Mouse (Mus musculus): ENCODE measurements at regions not wholly inside any gene's neighbourhood (a gene's known extent, or its start where the extent isn't known, plus 50 kb on each side); places are given as distances from the start of the nearest gene placed in this dataset.

DNA sequence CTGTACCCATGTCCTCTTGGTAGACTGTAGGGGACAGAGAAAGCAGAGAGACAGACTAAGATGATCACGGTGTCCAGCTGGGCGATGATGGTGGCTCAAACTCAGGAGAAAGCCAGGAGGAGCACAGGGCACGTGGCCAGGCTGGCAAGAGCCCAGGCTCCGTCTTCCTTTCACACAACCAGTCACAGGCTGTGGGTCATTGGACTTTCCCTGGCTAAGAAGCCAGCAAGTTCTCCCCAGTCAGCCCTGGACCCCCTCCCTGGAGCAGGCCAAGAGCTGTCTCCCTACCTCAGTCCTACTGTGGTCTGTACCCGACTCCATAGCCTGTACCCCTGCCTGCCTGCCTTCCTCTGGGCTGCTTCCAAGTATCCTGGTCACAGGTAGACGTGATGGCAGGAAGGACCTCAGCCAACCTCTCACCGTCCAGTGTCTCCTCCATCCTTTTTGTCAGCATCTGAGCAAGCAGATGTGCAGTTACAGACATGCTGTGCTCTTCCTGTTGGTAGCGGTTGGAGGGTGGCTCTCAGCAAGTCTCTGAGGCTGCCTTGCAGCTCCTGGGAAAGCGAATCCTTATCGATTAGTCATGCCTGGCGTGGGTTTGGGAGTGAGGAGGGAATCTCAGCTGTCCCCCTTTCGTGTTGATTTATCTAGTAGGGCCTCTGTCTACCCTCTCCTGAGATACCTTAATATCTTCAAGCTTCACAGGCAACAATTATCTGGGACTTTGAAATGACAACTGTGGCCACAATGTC, 63.4 kb upstream of the Tmem189 start:
- peak; percentile 20 for DNase-seq

- no peak for DNase-seq
These were observed 62.0 kb upstream of the Tmem189 start for GRCm38 (mm10) chr2:167751585-167751984.

GRCm38 (mm10) chr2:167748297-167748696, 58.7 kb upstream of the Tmem189 start:
- no peak for DNase-seq

- peak; percentile 18 for DNase-seq
These were observed 57.7 kb upstream of the Tmem189 start for GRCm38 (mm10) chr2:167747164-167747843.

- no peak for DNase-seq
These were observed 56.7 kb upstream of the Tmem189 start for GRCm38 (mm10) chr2:167746344-167746743.

- DNase-seq = no peak
These were observed 55.8 kb upstream of the Tmem189 start for GRCm38 (mm10) chr2:167745409-167745808.

DNA sequence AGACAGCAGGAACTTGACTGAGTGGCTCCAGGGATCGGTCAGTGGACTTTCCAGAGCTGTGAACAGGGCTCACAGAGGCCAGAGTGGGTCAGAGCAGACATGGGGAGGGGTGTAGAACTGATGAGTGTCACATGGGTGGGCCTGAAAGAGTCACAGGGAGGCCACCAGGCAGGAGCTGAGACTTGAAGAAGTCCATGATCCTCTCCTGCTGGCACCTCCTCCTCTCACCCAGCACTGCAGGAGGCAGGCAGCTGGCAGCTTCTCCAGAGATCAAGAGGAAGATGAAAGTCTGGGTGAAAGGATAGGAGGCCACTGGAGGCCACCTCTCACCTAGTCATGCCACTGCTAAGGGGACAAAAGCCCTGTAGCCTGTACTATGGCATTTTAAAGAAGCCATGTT, 54.5 kb upstream of the Tmem189 start:
- no peak for DNase-seq

- no peak for DNase-seq
These were observed 52.9 kb upstream of the Tmem189 start for GRCm38 (mm10) chr2:167742479-167742878.

- DNase-seq = no peak
These were observed 51.0 kb upstream of the Tmem189 start for GRCm38 (mm10) chr2:167740516-167741189.

Data from right cerebral cortex, postnatal 4 days (tissue).